Mouse (Mus musculus): ENCODE measurements around the gene Osbpl5. TPM values are rescaled to one million over a fixed set of nuclear protein-coding genes. Genes with fewer than 3 reads are reported as not detected.

Osbpl5 gene
- polyA plus RNA-seq, 1 experiment, result 8.2 TPM

DNA sequence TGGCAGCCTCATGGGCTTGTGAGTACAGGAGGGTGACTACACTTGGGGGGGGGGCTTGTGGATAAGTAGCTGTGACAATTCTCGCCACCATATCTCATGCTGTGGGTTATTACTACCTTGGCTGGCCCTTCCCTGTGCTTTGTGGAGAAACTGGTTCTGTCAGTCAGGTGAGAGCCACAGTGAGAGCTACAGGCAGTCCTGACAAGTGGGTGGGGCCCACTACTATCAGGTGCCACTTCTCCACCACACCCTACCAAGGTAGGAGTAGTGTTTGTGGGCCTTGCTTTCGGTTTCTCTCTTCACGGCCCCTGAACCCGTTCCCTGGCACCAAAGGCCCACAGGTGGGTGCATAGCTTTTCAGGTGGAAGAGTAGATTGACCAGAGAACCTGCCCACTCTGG lies 32.9 kb downstream of the Osbpl5 start:
- Histone ChIP-seq H3K9me3 (replicated peaks; ENCODE audit: control insufficient read depth, insufficient read depth, low read length, poor library complexity, severe bottlenecking) (no peaks in the 10 kb centered on the region), H3K4me3 (ENCODE audit: low read depth, low read length) (no peak overlapping the region), H3K27me3 (ENCODE audit: control insufficient read depth, insufficient read depth, low read length, poor library complexity, severe bottlenecking) (no peaks in the 10 kb centered on the region), H3K36me3 (ENCODE audit: control insufficient read depth, insufficient read depth, low read length, poor library complexity, severe bottlenecking) (no peaks in the 10 kb centered on the region), H3K9ac (ENCODE audit: low read depth, poor library complexity, severe bottlenecking) (no peak overlapping the region), H3K4me1 (ENCODE audit: control insufficient read depth, insufficient read depth, low read length) (no peaks in the 10 kb centered on the region), H3K27ac (ENCODE audit: insufficient read depth, low read length) (no peak overlapping the region)
- no peak for TF ChIP-seq POLR2A (IDR thresholded peaks at IDR 0.05; ENCODE audit: insufficient read depth, low read length)
- no peak for TF ChIP-seq EP300 (IDR thresholded peaks at IDR 0.05; ENCODE audit: insufficient read depth, low read depth, low read length)
- no peak for TF ChIP-seq CTCF (IDR thresholded peaks at IDR 0.05; ENCODE audit: low read depth, low read length)

GRCm38 (mm10) chr7:143722646-143723045 lies 34.1 kb downstream of the Osbpl5 start:
- H3K36me3 ChIP-seq (ENCODE audit: control insufficient read depth, insufficient read depth, low read length, poor library complexity, severe bottlenecking), result no peaks in the 10 kb centered on the region
- H3K4me3 ChIP-seq (ENCODE audit: low read depth, low read length), result no peak overlapping the region
- no peaks in the 10 kb centered on the region for H3K27me3 ChIP-seq (ENCODE audit: control insufficient read depth, insufficient read depth, low read length, poor library complexity, severe bottlenecking)
- no peaks in the 10 kb centered on the region for H3K4me1 ChIP-seq (ENCODE audit: control insufficient read depth, insufficient read depth, low read length)
- H3K27ac ChIP-seq (ENCODE audit: insufficient read depth, low read length), result no peak overlapping the region
- TF ChIP-seq CTCF (IDR thresholded peaks at IDR 0.05; ENCODE audit: low read depth, low read length) (no peak), POLR2A (IDR thresholded peaks at IDR 0.05; ENCODE audit: insufficient read depth, low read length) (no peak), EP300 (IDR thresholded peaks at IDR 0.05; ENCODE audit: insufficient read depth, low read depth, low read length) (no peak)
- H3K9ac ChIP-seq (ENCODE audit: low read depth, poor library complexity, severe bottlenecking), result no peak overlapping the region
- no peaks in the 10 kb centered on the region for H3K9me3 ChIP-seq (replicated peaks; ENCODE audit: control insufficient read depth, insufficient read depth, low read length, poor library complexity, severe bottlenecking)

DNA sequence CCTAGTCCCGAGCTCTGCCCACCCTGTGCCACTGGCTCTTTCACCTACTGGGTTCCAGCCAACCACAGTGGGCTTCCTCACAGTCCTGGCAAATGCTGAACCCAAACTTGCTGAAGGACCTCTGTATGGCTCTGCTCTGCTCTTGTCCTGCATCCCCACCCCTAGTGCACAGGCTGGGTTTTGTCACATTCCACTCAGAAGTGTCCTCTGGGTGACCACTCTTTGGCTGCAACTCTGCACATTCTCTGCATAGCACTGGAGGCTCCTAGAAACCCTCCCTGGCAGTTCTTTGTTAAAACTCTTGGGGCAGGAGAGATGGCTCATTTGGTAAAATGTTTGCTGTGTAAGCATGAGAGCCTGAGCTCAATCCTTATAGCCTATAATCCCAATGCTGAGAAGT lies 39.0 kb downstream of the Osbpl5 start:
- Histone ChIP-seq H3K4me3 (ENCODE audit: low read depth, low read length) (no peak overlapping the region), H3K4me1 (ENCODE audit: control insufficient read depth, insufficient read depth, low read length) (no peaks in the 10 kb centered on the region), H3K36me3 (ENCODE audit: control insufficient read depth, insufficient read depth, low read length, poor library complexity, severe bottlenecking) (no peaks in the 10 kb centered on the region), H3K27ac (ENCODE audit: insufficient read depth, low read length) (no peak overlapping the region), H3K27me3 (ENCODE audit: control insufficient read depth, insufficient read depth, low read length, poor library complexity, severe bottlenecking) (no peaks in the 10 kb centered on the region), H3K9me3 (replicated peaks; ENCODE audit: control insufficient read depth, insufficient read depth, low read length, poor library complexity, severe bottlenecking) (no peaks in the 10 kb centered on the region), H3K9ac (ENCODE audit: low read depth, poor library complexity, severe bottlenecking) (no peak overlapping the region)
- TF ChIP-seq POLR2A (IDR thresholded peaks at IDR 0.05; ENCODE audit: insufficient read depth, low read length) (no peak), EP300 (IDR thresholded peaks at IDR 0.05; ENCODE audit: insufficient read depth, low read depth, low read length) (no peak), CTCF (IDR thresholded peaks at IDR 0.05; ENCODE audit: low read depth, low read length) (no peak)

DNA sequence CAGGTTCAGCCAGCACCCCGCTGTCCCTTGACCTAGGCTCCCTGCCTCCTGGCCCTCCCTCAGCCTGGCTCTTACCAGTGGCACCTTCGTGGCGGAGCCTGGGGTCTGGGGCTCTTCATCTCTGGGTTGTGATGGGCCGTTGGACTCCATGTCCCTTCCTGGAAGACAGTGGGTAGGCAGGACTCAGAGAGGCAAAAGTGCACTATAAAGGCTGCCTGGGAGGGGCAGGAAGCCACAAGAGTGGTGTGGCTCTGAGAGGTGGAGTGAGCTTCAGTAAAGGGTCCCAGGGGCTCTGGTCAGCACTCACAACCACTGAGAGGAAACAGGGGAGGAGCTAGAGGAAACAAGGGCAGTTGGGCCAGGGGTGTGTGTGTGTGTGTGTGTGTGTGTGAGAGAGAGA lies 43.4 kb downstream of the Osbpl5 start:
- H3K27ac ChIP-seq (ENCODE audit: insufficient read depth, low read length), result no peak overlapping the region
- H3K36me3 ChIP-seq (ENCODE audit: control insufficient read depth, insufficient read depth, low read length, poor library complexity, severe bottlenecking), result no peaks in the 10 kb centered on the region
- H3K27me3 ChIP-seq (ENCODE audit: control insufficient read depth, insufficient read depth, low read length, poor library complexity, severe bottlenecking), result no peaks in the 10 kb centered on the region
- H3K9me3 ChIP-seq (replicated peaks; ENCODE audit: control insufficient read depth, insufficient read depth, low read length, poor library complexity, severe bottlenecking), result no peaks in the 10 kb centered on the region
- TF ChIP-seq CTCF (IDR thresholded peaks at IDR 0.05; ENCODE audit: low read depth, low read length), result no peak
- no peak for TF ChIP-seq POLR2A (IDR thresholded peaks at IDR 0.05; ENCODE audit: insufficient read depth, low read length)
- no peak for TF ChIP-seq EP300 (IDR thresholded peaks at IDR 0.05; ENCODE audit: insufficient read depth, low read depth, low read length)
- H3K4me1 ChIP-seq (ENCODE audit: control insufficient read depth, insufficient read depth, low read length), result no peaks in the 10 kb centered on the region
- no peak overlapping the region for H3K9ac ChIP-seq (ENCODE audit: low read depth, poor library complexity, severe bottlenecking)
- no peak overlapping the region for H3K4me3 ChIP-seq (ENCODE audit: low read depth, low read length)

DNA sequence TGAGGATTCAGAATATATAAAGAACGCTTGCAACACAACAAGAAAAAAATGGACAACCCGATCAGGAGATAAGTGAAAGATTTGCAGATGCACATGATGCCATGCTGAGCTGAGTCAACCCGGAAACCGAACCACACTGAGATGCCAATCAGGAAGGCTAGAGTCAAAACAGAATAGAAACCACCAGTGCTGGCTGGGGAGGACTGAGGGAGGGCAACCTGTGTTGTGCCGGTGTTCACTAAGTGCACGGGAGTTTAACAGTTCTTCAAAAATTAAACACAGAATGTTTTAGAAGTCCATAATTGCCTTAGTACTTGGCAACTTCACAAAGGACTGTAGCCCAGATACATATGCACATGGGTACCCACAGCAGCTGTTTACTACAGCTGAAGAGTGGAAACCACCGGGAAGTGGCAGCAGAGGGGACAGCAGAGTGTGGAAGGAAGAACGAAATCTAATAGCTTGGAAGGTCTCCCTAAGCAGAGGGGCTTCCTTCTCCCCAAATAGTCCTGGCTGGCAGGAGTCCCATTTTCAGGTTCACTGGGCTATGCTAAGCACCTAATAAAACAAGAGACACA lies 43.9 kb downstream of the Osbpl5 start:
- Histone ChIP-seq H3K4me1 (ENCODE audit: control insufficient read depth, insufficient read depth, low read length) (no peaks in the 10 kb centered on the region), H3K27ac (ENCODE audit: insufficient read depth, low read length) (no peak overlapping the region), H3K4me3 (ENCODE audit: low read depth, low read length) (no peak overlapping the region), H3K27me3 (ENCODE audit: control insufficient read depth, insufficient read depth, low read length, poor library complexity, severe bottlenecking) (no peaks in the 10 kb centered on the region), H3K36me3 (ENCODE audit: control insufficient read depth, insufficient read depth, low read length, poor library complexity, severe bottlenecking) (no peaks in the 10 kb centered on the region), H3K9me3 (replicated peaks; ENCODE audit: control insufficient read depth, insufficient read depth, low read length, poor library complexity, severe bottlenecking) (no peaks in the 10 kb centered on the region), H3K9ac (ENCODE audit: low read depth, poor library complexity, severe bottlenecking) (no peak overlapping the region)
- TF ChIP-seq CTCF (IDR thresholded peaks at IDR 0.05; ENCODE audit: low read depth, low read length) (no peak), POLR2A (IDR thresholded peaks at IDR 0.05; ENCODE audit: insufficient read depth, low read length) (no peak), EP300 (IDR thresholded peaks at IDR 0.05; ENCODE audit: insufficient read depth, low read depth, low read length) (no peak)

GRCm38 (mm10) chr7:143712023-143712422 lies 44.8 kb downstream of the Osbpl5 start:
- Histone ChIP-seq H3K9me3 (replicated peaks; ENCODE audit: control insufficient read depth, insufficient read depth, low read length, poor library complexity, severe bottlenecking) (no peaks in the 10 kb centered on the region), H3K27me3 (ENCODE audit: control insufficient read depth, insufficient read depth, low read length, poor library complexity, severe bottlenecking) (no peaks in the 10 kb centered on the region), H3K4me3 (ENCODE audit: low read depth, low read length) (no peak overlapping the region), H3K27ac (ENCODE audit: insufficient read depth, low read length) (no peak overlapping the region), H3K9ac (ENCODE audit: low read depth, poor library complexity, severe bottlenecking) (no peak overlapping the region), H3K36me3 (ENCODE audit: control insufficient read depth, insufficient read depth, low read length, poor library complexity, severe bottlenecking) (no peaks in the 10 kb centered on the region), H3K4me1 (ENCODE audit: control insufficient read depth, insufficient read depth, low read length) (no peaks in the 10 kb centered on the region)
- TF ChIP-seq POLR2A (IDR thresholded peaks at IDR 0.05; ENCODE audit: insufficient read depth, low read length) (no peak), CTCF (IDR thresholded peaks at IDR 0.05; ENCODE audit: low read depth, low read length) (no peak), EP300 (IDR thresholded peaks at IDR 0.05; ENCODE audit: insufficient read depth, low read depth, low read length) (no peak)
